ENCODE assay signal across 8 mouse cellular contexts in genomic region chr17:46029052-46029553, GRCm38 (mm10). TPM values are rescaled to one million over a fixed set of nuclear protein-coding genes. Genes with fewer than 3 reads are reported as not detected.
A peak's percentile ranks its signal among the peaks of the same experiment; 100 is the strongest.
DNase-seq lines count a peak whose midpoint lies in the region; ATAC-seq and TF ChIP-seq lines count a peak whose summit lies in the region.

No protein-coding gene starts in this region.

- TF ChIP-seq EP300 in CH12.LX (IDR thresholded peaks at IDR 0.05; ENCODE audit: low read length), result no peak

- peaks cover 10% of the 10 kb centered on the region for H3K27me3 ChIP-seq in CH12.LX (replicated peaks)
- H3K27me3 ChIP-seq in forebrain, embryonic 15.5 days, result no peaks in the 10 kb centered on the region
- peaks cover 10% of the 10 kb centered on the region; the same call in 1 of the 2 replicates for H3K27me3 ChIP-seq in liver, embryonic 12.5 days (replicated peaks)

- no peaks in the 10 kb centered on the region for H3K9me3 ChIP-seq in CH12.LX (replicated peaks; ENCODE audit: low read length)
- H3K9me3 ChIP-seq in forebrain, embryonic 15.5 days, result no peaks in the 10 kb centered on the region
- H3K9me3 ChIP-seq in liver, embryonic 12.5 days (replicated peaks), result no peaks in the 10 kb centered on the region

- in situ Hi-C loops in CH12.LX (cut with MboI; ENCODE audit: low pct_ligation_motif_present, low pct_unique_long_range_greater_than_20kb, low sequenced_read_pairs), result no loop called here

- TF ChIP-seq CTCF in CH12.LX (conservative IDR thresholded peaks at IDR 0.05 in 1 of 2, IDR thresholded peaks at IDR 0.05 in 1 of 2; ENCODE audit: low read depth in 2 of 2, low read length in 2 of 2), result no peak

- peak; percentile 60 for DNase-seq in cerebellum, adult 9-10 months
- no peak for DNase-seq in cerebellum, adult 11 months
- no peak for DNase-seq in CH12.LX (ENCODE audit: extremely low read depth)
- DNase-seq in urinary bladder, adult 2 months (ENCODE audit: low spot score), result no peak
- no peak for DNase-seq in urinary bladder, postnatal 10 days (ENCODE audit: low spot score)
- DNase-seq in right cerebral cortex, postnatal 10 days (ENCODE audit: low spot score in 2 of 2), result no peak

- TF ChIP-seq POLR2A in CH12.LX (IDR thresholded peaks at IDR 0.05; ENCODE audit: low read depth, low read length), result no peak

- 36% methylated on average over 2 of the region's 2 CpGs for WGBS in forebrain, embryonic 15.5 days
- 43% methylated on average over 2 of the region's 2 CpGs for WGBS in liver, embryonic 12.5 days (ENCODE audit: insufficient replicate concordance)

- peaks cover 21 to 39% of the 10 kb centered on the region in 2 experiments for H3K36me3 ChIP-seq in CH12.LX (replicated peaks in 1 of 2; ENCODE audit: control insufficient read depth in 1 of 2, insufficient read depth in 1 of 2, low read length in 1 of 2)
- H3K36me3 ChIP-seq in forebrain, embryonic 15.5 days, result peaks cover 11% of the 10 kb centered on the region
- peaks cover 38% of the 10 kb centered on the region for H3K36me3 ChIP-seq in liver, embryonic 12.5 days

- H3K9ac ChIP-seq in CH12.LX (ENCODE audit: insufficient read depth, low read depth), result peak overlapping the region; percentile 100
- peak overlapping the region; percentile 79 for H3K9ac ChIP-seq in forebrain, embryonic 15.5 days (replicated peaks)
- peak overlapping the region; percentile 91 for H3K9ac ChIP-seq in liver, embryonic 12.5 days

- no peak for TF ChIP-seq RAD21 in CH12.LX (IDR thresholded peaks at IDR 0.05; ENCODE audit: low read depth, low read length)

- H3K4me3 ChIP-seq in CH12.LX (replicated peaks in 1 of 3; ENCODE audit: low read depth in 2 of 3, low read length in 2 of 3, poor library complexity in 1 of 3), result peak overlapping the region; percentile 92 to 97 (median 96)
- H3K4me3 ChIP-seq in forebrain, embryonic 15.5 days, result peak overlapping the region; percentile 92
- H3K4me3 ChIP-seq in liver, embryonic 12.5 days, result peak overlapping the region; percentile 84

- H3K4me2 ChIP-seq in CH12.LX (ENCODE audit: insufficient read depth, low read depth, poor library complexity, severe bottlenecking), result peak overlapping the region; percentile 87
- H3K4me2 ChIP-seq in forebrain, embryonic 15.5 days (replicated peaks), result peak overlapping the region; percentile 96
- peak overlapping the region; percentile 97 for H3K4me2 ChIP-seq in liver, embryonic 12.5 days

- H3K79me2 ChIP-seq in CH12.LX (replicated peaks; ENCODE audit: control insufficient read depth, extremely low read depth, insufficient read depth, poor library complexity, severe bottlenecking), result peaks cover 30% of the 10 kb centered on the region

- H3K27ac ChIP-seq in CH12.LX (ENCODE audit: insufficient read depth, low read depth), result peak overlapping the region; percentile 6; the same call in 1 of the 2 replicates
- peak overlapping the region; percentile 91; the same call in 1 of the 2 replicates for H3K27ac ChIP-seq in forebrain, embryonic 15.5 days (replicated peaks)
- H3K27ac ChIP-seq in liver, embryonic 12.5 days, result peak overlapping the region; percentile 86

- no peak for ATAC-seq in forebrain, embryonic 15.5 days (replicated peaks)
- ATAC-seq in liver, embryonic 12.5 days, result no peak

- H3K4me1 ChIP-seq in CH12.LX (ENCODE audit: control insufficient read depth in 1 of 2, insufficient read depth in 2 of 2), result peaks cover 5 to 54% of the 10 kb centered on the region in 2 experiments; a peak in 3 of 4 replicates
- H3K4me1 ChIP-seq in forebrain, embryonic 15.5 days, result peaks cover 62% of the 10 kb centered on the region
- H3K4me1 ChIP-seq in liver, embryonic 12.5 days, result peaks cover 85% of the 10 kb centered on the region

- dilution Hi-C loops in CH12.LX (cut with MboI; ENCODE audit: extremely low pct_ligation_motif_present, extremely low pct_unique_long_range_greater_than_20kb, low sequenced_read_pairs), result no loop called here

TF ChIP-seq in CH12.LX, 34 proteins besides CTCF, POLR2A, EP300 and RAD21:
- TF ChIP-seq ELF1 (IDR thresholded peaks at IDR 0.05; ENCODE audit: low read depth, low read length) (no peak), PAX5 (IDR thresholded peaks at IDR 0.05; ENCODE audit: low read length) (no peak), ZKSCAN1 (IDR thresholded peaks at IDR 0.05; ENCODE audit: borderline replicate concordance, low read depth, low read length) (no peak), MYC (IDR thresholded peaks at IDR 0.05; ENCODE audit: low read depth, low read length) (no peak), JUN (IDR thresholded peaks at IDR 0.05; ENCODE audit: insufficient read depth, low read depth, low read length) (no peak), GABPA (IDR thresholded peaks at IDR 0.05; ENCODE audit: insufficient replicate concordance, low read depth, low read length) (no peak), UBTF (IDR thresholded peaks at IDR 0.05; ENCODE audit: low read depth, low read length) (no peak)
TF ChIP-seq in CH12.LX: peak in this region for 0.

RNA-seq across cellular contexts. Expression of gene Vegfa, which starts 3.1 kb away (rescaled TPM):
- total RNA-seq in CH12.LX (2012; rRNA removed) (21.5 and 50.0 TPM in 2 replicates), CH12.LX (2014; rRNA removed) (15.5 and 17.2 TPM in 2 replicates)
- polyA plus RNA-seq in CH12.LX (2012; ENCODE audit: insufficient read length, low read depth), result 15.3 and 16.5 TPM in 2 replicates
- 3.1 and 3.6 TPM in 2 replicates for polyA plus RNA-seq in forebrain, embryonic 15.5 days (2015; fragmentation: Nextera tagmentation; extraction: Ambion mirVana)
- 3.0 and 3.2 TPM in 2 replicates for polyA plus RNA-seq in liver, embryonic 12.5 days (2016; fragmentation: Nextera tagmentation; extraction: Ambion mirVana)
- 98.3 and 138 TPM in 2 replicates for polyA plus RNA-seq in urinary bladder, adult 2 months (2012; rRNA removed)

Comparison
In these comparisons a context has a peak if more than half of its experiments do, and no peak if none do; other contexts are left out.
1. H3K27ac ChIP-seq: peak in every context shown above with its lines; median percentile 91 in forebrain, embryonic 15.5 days; 86 in liver, embryonic 12.5 days; 6 in CH12.LX.